ENCODE assay signal across 20 mouse cellular contexts in the genomic region with DNA sequence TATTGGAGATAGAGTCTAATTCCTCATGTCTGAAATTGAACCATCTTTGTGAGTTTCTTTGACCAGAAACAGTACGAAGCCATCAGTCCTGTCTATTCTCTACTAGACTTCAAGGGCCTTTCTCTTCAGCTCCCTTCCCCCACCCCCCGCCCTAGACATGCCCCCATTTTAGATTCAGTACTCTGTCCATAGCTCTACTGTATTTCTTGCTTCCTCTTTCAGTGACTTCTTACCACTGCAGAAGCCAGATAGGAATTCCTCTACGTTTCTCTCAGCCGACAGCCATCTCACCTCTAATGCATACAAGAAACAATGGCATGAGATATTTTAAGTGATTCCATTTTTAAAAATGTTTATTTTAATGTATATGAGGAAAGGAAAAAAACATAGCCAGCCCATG. TPM values are rescaled to one million over a fixed set of nuclear protein-coding genes. Genes with fewer than 3 reads are reported as not detected.
"Had no signal": no experiment of that assay in that cellular context is flagged by ENCODE, and none has a peak within 500 bp of the region (broad histone marks: within the 10 kb centered on the region; RNA-seq: fewer than 3 reads in every experiment).

No protein-coding gene starts in this region.

- H3K27ac ChIP-seq: kidney, embryonic 15.5 days; left cerebral cortex, adult 2 months; liver, embryonic 13.5 days; midbrain, embryonic 10.5 days; midbrain, embryonic 13.5 days; neural tube, embryonic 13.5 days; stomach, embryonic 15.5 days had no signal

- DNase-seq: kidney, adult 8-10 months; kidney, postnatal 10 days; kidney, postnatal 36 days; layer of hippocampus, postnatal 36 days; liver, embryonic 13.5 days; lung, adult 2 months; lung, postnatal 14 days; lung, postnatal 4 days; right cerebral cortex, postnatal 14 days; right cerebral cortex, postnatal 4 days had no signal

- H3K9me3 ChIP-seq: kidney, embryonic 15.5 days; liver, embryonic 13.5 days; megakaryocyte, embryonic 14.5 days; midbrain, embryonic 10.5 days; midbrain, embryonic 13.5 days; neural tube, embryonic 13.5 days; stomach, embryonic 15.5 days had no signal

- H3K4me2 ChIP-seq: kidney, embryonic 15.5 days; liver, embryonic 13.5 days; midbrain, embryonic 13.5 days; neural tube, embryonic 13.5 days; stomach, embryonic 15.5 days had no signal

- H3K4me3 ChIP-seq: kidney, embryonic 15.5 days; left cerebral cortex, adult 2 months; liver, embryonic 13.5 days; midbrain, embryonic 10.5 days; midbrain, embryonic 13.5 days; myocyte; neural tube, embryonic 13.5 days; stomach, embryonic 15.5 days had no signal

- H3K27me3 ChIP-seq: kidney, embryonic 15.5 days; liver, embryonic 13.5 days; megakaryocyte, embryonic 14.5 days; midbrain, embryonic 13.5 days; neural tube, embryonic 13.5 days; stomach, embryonic 15.5 days had no signal

- ATAC-seq: midbrain, embryonic 13.5 days; midbrain, embryonic 16.5 days had no signal

- H3K36me3 ChIP-seq: kidney, embryonic 15.5 days; liver, embryonic 13.5 days; midbrain, embryonic 10.5 days; midbrain, embryonic 13.5 days; neural tube, embryonic 13.5 days; stomach, embryonic 15.5 days had no signal

- H3K4me1 ChIP-seq: kidney, embryonic 15.5 days; liver, embryonic 13.5 days; midbrain, embryonic 10.5 days; midbrain, embryonic 13.5 days; neural tube, embryonic 13.5 days; stomach, embryonic 15.5 days had no signal

- H3K9ac ChIP-seq: kidney, embryonic 15.5 days; liver, embryonic 13.5 days; midbrain, embryonic 13.5 days; neural tube, embryonic 13.5 days; stomach, embryonic 15.5 days had no signal

RNA-seq across cellular contexts. Expression of a gene that starts 10.1 kb away (rescaled TPM):
- polyA plus RNA-seq: liver, adult 2 months had no signal
